ENCODE assay signal across 23 mouse cellular contexts in genomic region chr12:104915681-104916080, GRCm38 (mm10).
"Had no signal": no experiment of that assay in that cellular context is flagged by ENCODE, and none has a peak within 500 bp of the region (broad histone marks: within the 10 kb centered on the region; RNA-seq: fewer than 3 reads in every experiment).

No protein-coding gene starts in this region.

- H3K36me3 ChIP-seq: heart, embryonic 10.5 days; heart, embryonic 12.5 days; hindbrain, embryonic 13.5 days; hindbrain, embryonic 15.5 days; intestine, embryonic 15.5 days; limb, embryonic 13.5 days; limb, embryonic 15.5 days; liver, embryonic 12.5 days had no signal

- DNase-seq: gastrocnemius, adult 2 months; gastrocnemius, postnatal 10 days; gastrocnemius, postnatal 25 days; heart, adult 18-20 months; heart, postnatal 10 days; heart, postnatal 4 days; kidney, adult 18-20 months; kidney, adult 8-10 months; kidney, postnatal 14 days; kidney, postnatal 36 days had no signal

- H3K27ac ChIP-seq: gastrocnemius, adult 2 months; heart, embryonic 10.5 days; hindbrain, embryonic 13.5 days; hindbrain, embryonic 15.5 days; intestine, embryonic 15.5 days; kidney, postnatal 0 days; left cerebral cortex, adult 2 months; limb, embryonic 13.5 days; limb, embryonic 15.5 days; liver, embryonic 12.5 days; liver, embryonic 14.5 days had no signal

- H3K9ac ChIP-seq: heart, embryonic 12.5 days; hindbrain, embryonic 13.5 days; hindbrain, embryonic 15.5 days; intestine, embryonic 15.5 days; limb, embryonic 13.5 days; limb, embryonic 15.5 days; liver, embryonic 12.5 days; liver, embryonic 14.5 days had no signal

- H3K4me1 ChIP-seq: intestine, embryonic 15.5 days had no signal

- H3K4me2 ChIP-seq: heart, embryonic 12.5 days; hindbrain, embryonic 13.5 days; hindbrain, embryonic 15.5 days; intestine, embryonic 15.5 days; limb, embryonic 13.5 days; limb, embryonic 15.5 days; liver, embryonic 12.5 days had no signal

- H3K4me3 ChIP-seq: gastrocnemius, adult 2 months; heart, embryonic 10.5 days; heart, embryonic 12.5 days; hindbrain, embryonic 13.5 days; hindbrain, embryonic 15.5 days; intestine, embryonic 15.5 days; left cerebral cortex, adult 2 months; limb, embryonic 13.5 days; limb, embryonic 15.5 days; liver, embryonic 12.5 days had no signal

- ATAC-seq: inflammation-experienced regulatory T-cells, adult 6 months; intestine, embryonic 15.5 days; intestine, postnatal 0 days; liver, embryonic 12.5 days had no signal

- H3K9me3 ChIP-seq: heart, embryonic 10.5 days; heart, embryonic 12.5 days; hindbrain, embryonic 13.5 days; hindbrain, embryonic 15.5 days; limb, embryonic 13.5 days; limb, embryonic 15.5 days; liver, embryonic 12.5 days had no signal

- H3K27me3 ChIP-seq: hindbrain, embryonic 15.5 days; intestine, embryonic 15.5 days; limb, embryonic 15.5 days; liver, embryonic 12.5 days had no signal
